Mouse (Mus musculus): ENCODE measurements around the gene Rpl18a.

The Rpl18a gene

DNA sequence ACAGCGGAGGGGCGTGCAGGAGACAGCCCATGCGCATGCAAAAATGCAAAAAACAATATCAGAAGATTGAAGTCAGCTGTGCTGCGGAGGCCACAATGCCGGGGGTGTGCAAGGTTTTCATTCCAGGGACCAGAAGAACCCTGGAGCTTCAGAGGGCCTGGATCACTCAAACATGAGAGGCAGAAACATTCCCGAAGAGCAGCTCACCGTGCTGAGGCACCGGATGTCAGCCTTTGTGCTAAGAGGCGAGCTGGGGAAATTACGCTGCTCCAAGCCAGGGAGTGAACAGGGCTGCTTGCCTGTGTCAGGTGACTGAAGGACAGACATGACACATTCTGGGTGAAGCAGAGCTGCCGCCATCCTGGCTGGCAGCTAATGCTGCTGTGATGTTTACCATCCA, 16.7 kb downstream of the Rpl18a start:
- no peak for DNase-seq (ENCODE audit: low read depth, low spot score)

GRCm38 (mm10) chr8:70880126-70880525, 17.1 kb downstream of the Rpl18a start:
- peak; percentile 80 for DNase-seq (ENCODE audit: low read depth, low spot score)

GRCm38 (mm10) chr8:70879500-70879899, 17.7 kb downstream of the Rpl18a start:
- DNase-seq (ENCODE audit: low read depth, low spot score), result no peak

- DNase-seq (ENCODE audit: low read depth, low spot score), result no peak
These were observed 19.0 kb downstream of the Rpl18a start for GRCm38 (mm10) chr8:70878178-70878577.

DNA sequence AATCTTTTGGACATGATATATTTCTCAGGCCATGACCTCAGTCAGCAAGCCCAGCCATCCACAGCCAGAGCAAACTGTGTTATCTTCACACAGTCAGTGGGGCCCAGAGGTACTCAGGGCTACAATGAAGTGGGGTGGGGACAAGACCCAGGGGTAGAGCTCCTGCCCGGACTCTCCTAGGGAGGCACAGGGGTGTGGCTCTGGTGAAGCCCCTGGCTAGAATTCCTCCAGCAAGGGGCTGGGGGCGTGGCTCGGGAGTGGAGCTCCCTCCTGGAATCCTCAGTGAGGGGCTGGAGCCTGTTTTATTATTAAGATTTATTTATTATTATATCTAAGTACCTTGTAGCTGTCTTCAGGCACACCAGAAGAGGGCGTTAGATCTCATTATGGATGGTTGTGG, 20.8 kb downstream of the Rpl18a start:
- DNase-seq (ENCODE audit: low read depth, low spot score), result peak; percentile 69

DNA sequence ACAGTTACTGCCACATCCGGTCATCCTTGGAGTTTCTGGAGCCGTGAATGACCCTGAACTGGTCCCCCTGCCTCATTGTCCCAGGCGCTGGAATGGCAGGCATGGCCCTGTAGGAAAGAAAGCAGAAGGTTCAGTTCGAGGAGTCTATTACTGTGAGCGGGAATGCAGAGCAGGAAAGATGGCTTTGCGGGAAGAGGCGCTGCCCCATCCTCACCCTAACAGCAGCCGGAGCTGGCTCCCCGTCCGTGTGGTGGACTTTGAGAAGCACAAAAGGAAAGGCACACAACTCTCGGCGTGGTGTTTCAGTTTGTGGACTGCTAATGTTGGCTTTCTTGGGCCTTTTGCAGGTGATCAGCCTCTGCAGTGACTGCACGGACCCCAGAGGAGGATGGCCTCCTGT, 22.8 kb downstream of the Rpl18a start:
- no peak for DNase-seq (ENCODE audit: low read depth, low spot score)

DNA sequence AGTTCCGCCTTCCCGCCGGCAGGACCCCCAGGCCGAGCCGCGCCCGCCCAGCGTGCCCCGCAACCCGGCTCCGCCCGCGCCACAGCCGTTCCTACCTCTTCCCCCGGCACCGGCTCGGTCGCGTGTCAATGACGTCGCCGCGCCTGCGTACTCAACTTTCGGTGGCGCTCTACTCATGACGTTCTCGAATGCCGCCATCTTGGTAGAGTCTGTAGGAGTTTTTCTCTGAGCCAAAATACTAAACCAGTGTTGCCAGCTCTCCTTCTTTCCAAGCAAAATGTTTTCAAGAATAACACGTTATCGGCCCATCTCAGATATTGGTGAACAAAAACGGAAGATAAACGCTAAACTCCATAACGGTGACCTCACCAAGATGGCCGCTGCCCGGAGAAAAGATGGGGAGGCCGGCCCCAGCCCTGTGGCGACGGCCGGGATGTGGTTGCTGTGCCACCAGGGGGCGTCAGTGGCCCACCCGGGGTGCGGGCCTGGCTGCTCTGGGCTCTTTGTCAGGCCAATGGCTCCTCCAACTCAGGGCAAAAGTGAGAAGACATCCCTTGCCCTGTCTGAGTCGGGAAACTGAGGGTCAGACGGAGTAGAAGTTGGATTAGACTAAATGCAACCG, 23.7 kb downstream of the Rpl18a start, which contains the start of gene Ccdc124:
Gene Ccdc124, minus strand, starts transcription at position 572 of the 622 bp plus-strand sequence.
- peak; percentile 96 for DNase-seq (ENCODE audit: low read depth, low spot score)

DNA sequence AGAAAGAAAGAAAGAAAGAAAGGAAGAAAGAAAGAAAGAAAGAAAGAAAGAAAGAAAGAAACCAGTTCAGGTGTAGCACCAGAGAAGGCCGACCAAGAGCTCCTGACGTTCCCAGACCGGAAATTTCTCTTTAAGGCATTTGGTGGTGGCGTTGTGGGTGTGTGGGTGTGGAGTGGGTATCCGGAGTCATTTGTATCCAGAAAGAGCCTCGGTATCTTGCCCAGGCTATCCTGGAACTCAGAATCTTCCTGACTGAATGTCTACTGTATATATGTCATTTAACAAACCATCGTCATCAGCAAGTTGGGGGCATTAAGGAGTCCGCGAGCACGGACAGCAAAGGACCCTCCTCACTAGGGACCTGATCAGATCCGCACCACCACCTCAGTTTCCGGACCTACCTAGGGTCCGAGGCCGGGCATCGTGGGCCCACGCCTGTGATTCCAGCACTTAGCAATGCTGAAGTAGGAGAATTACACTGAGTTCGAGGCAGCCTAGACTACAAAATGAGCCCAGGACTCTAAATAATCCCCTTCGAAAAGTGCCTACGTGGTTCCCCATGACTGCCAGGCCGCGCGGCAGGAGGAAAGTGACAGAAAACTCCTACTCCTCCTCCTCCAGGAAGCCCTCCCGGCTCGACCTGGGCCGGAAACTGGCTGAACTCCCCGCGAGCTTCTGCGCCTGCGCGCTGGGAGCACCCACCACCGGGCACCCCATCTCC, 24.4 kb downstream of the Rpl18a start:
- no peak for DNase-seq (ENCODE audit: low read depth, low spot score)

- DNase-seq (ENCODE audit: low read depth, low spot score), result no peak
These were observed 25.9 kb downstream of the Rpl18a start for GRCm38 (mm10) chr8:70871195-70871807.

DNA sequence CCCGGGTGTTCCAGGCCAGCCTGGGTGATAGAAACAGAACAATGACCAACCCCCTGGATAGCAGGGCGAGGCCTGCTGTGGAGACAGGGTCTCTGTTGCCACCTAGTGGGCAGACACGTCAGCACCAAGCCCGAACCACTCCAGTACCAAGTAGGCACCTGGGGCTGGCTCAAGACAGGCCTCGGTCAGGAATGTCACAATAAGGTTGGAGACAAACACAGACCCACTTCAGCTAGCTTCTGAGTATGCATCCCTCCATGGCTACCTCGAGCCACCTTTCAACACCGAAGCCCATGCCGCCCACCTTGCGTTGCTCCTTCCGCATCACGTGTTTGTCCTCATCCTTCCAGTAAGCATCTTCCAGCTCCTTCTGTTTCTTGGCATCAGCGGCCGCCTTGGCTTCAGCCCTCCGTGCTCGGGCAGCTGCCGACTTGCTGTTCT, 27.6 kb downstream of the Rpl18a start:
- DNase-seq (ENCODE audit: low read depth, low spot score), result peak; percentile 94

GRCm38 (mm10) chr8:70869199-70869571, 28.0 kb downstream of the Rpl18a start:
- DNase-seq (ENCODE audit: low read depth, low spot score), result no peak

GRCm38 (mm10) chr8:70868559-70869198, 28.5 kb downstream of the Rpl18a start:
- DNase-seq (ENCODE audit: low read depth, low spot score), result peak; percentile 92

- no peak for DNase-seq (ENCODE audit: low read depth, low spot score)
These were observed 30.6 kb downstream of the Rpl18a start for GRCm38 (mm10) chr8:70866566-70866965.

- peak; percentile 80 for DNase-seq (ENCODE audit: low read depth, low spot score)
These were observed 31.2 kb downstream of the Rpl18a start for GRCm38 (mm10) chr8:70866001-70866520.

DNA sequence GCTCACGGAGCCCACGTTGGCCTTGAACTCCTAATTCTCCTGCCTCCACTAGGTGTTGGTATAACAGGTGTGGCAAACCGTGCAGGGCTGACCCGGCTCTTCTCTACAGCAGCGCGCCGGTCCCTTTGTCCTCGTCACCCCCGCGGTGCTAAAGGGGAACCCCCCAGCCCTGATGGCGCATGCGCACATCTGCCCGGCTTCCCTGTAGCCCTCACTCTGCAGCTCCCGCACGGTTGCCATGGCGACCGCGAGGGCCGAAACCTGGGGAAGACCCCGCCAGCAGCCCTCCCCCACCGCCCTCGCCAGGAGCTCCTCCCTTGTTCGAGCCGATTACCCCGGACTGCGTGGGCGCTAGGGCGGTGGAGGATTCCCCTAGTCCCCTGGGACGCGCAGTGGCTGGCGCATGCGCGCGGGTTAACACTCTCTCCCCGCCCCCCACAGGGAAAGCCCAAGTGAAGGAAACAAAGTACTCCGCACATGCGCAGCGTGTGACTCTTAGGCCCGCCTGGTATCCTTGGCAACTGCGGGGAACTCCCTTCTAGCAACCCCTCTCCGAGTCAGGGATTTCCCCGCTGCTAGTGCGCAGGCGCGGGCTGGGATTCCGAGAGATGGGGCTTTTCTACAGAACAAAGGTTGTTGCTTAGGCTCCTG, 31.7 kb downstream of the Rpl18a start:
- DNase-seq (ENCODE audit: low read depth, low spot score), result peak; percentile 100

- no peak for DNase-seq (ENCODE audit: low read depth, low spot score)
These were observed 32.4 kb downstream of the Rpl18a start for GRCm38 (mm10) chr8:70864712-70865221.

DNA sequence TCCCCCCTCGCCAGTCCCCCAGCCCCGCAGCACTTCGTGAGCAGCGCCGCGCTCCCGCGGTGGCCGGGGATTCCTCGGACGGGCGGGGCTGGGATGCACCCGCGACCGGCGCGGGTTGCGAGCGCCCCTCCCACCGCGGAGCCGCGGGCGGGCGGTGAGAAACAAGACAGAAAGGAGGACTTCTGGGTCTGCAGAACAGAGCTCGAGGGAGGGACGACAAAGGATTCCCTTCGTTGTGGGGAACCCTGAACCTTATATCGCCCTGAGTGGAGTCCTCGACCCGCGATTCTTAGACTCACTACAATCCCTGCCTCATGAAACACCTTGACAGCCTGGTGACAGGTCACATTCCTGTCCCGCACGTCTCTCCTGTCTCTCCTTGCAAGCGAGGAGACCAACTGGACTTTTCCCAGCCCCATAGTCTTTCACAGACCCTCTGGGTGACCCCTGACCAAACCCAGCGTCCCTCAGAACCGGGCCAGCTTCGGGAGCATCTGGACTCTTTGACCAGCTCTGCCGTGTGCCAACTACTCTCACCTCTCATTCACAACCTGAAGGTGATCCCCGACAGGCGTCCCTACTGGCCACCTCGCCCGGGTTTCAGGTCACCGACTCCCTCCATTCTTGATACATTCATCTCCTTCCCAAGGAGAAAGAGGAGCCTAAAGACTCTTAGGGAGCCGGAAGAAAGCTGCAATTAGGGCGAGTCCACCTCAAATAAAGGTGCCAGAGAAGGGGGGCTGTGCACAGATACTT, 33.1 kb downstream of the Rpl18a start:
- no peak for DNase-seq (ENCODE audit: low read depth, low spot score)

DNA sequence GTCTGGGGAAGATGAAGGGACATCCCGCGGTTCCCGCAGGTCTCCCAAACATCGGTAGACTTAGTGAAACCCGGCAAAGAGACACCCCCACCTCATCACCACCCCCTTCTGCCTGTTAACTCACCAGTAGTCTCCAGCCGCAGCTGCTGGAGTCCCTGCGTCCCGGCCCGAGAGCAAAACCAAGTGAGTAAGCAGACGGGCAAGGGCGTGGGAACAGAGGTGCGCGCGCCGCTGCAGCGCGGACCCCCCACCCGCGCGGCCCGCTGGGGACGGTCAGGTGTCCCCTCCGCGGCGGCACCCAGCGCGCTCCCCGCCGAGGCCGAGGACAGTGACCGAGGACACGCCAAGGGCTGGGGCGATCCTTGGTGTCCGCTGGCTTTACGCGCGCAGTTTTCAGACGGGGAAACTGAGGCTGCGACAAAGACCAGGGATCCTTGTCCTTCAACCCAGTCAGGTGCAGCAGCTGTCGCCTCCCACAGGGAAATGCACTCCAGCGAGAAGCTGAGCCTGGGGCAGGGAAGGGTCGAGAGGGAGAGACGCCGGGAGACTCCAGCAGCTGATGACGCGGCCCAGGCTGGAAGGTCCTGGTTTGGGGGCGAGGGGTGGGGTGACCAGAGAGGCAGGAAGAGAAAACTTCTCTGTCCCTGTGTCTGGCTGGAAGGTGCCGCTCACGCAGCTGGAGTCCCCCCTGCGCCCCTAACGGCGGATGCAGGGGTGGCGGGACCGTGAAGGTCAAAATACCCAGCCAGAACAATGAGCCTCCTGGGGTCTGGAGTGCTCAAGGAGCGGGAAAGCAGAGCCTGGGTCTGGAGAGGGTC, 34.2 kb downstream of the Rpl18a start, which contains the start of gene Kcnn1:
Gene Kcnn1, minus strand, starts transcription at position 435 of the 818 bp plus-strand sequence.
- DNase-seq (ENCODE audit: low read depth, low spot score), result peak; percentile 74

- peak; percentile 71 for DNase-seq (ENCODE audit: low read depth, low spot score)
These were observed 39.7 kb downstream of the Rpl18a start for GRCm38 (mm10) chr8:70857516-70857915.

All from ES-CJ7 (cell line).